Mouse (Mus musculus): ENCODE results near the gene Neu1.
"Not testable (repeated sequence)": the region's sequence is repeated elsewhere in the genome, so short reads cannot be mapped to it uniquely, and the experiment has no call there.

Neu1 gene

DNA sequence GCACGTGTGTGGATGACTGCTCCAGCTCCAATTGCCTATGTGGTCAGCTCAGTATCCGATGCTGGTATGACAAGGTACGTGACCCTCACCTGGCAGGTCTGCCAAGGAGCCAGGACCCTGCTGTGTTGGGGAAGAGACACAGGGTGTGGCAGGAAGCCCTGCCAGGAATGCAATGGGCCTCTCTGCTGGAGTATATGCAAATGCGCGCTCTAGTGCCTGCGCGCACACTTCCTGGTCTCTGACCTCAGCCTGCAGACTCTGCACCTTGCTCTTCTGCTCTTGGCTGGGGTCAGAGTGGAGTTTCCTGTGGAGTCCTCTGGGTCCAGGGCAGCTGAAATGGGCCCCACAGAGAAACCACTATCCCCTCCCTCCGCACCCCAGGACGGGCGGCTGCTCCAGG lies 20.1 kb upstream of the Neu1 start:
- DNase-seq, result peak; percentile 80

DNA sequence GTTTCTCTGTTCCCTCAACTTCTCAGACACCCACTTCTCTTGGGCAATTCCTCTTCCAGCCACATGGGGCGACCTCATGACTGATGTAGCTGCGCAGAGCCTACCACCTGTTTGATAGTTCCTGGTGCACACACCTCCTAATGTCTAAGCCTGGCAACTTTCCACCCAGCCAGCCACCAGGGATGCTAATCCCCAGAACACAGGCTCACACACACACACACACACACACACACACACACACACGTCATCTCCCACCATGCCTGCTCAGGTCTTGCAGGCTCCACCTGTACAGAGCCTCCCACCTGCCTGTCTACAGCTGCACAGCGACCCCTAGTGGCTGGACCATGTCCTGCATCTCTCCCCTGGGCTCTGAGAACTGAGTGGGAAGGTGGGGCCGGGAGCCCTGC lies 19.1 kb upstream of the Neu1 start:
- DNase-seq, result peak; percentile 90

DNA sequence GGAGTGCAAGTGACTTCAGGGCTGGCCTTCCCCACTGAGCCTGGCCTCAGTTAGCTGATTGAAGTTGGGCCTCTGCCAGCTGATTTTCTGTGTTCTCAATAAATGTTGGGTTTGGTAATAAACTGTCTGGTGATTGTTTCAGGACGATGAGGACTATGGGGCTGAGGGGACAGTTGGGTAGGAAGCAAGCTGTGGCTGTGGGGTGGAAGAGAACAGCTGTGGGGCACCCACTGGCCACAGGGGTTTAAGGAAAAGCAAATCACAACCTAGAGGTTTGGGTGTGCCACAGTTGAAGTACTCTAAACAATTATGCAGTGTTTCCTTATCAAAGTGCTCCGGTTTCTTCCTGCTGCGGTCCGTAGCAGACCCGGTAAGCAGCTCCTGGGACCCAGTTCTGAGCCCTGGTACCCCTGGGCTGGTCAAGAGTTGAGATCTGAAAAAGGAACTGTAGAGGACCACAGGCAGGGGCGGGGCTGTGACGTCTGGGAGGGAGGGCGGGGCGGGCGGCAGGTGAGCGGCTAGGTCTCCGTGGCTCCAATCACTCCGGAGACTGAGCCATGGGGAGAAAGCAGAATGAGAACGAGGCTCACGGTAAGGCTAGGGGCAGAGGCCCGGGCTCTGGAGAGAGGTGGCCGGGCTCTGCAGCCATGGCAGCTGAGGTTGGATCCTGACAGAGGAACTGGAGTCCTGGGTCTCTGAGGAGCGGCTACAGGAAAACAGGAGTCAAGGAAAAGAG lies 17.0 kb upstream of the Neu1 start, which contains the start of gene Slc44a4:
TSS of gene Slc44a4 (plus strand) at position 537 of the 736 bp plus-strand sequence.
- peak; percentile 62 for DNase-seq

- DNase-seq, result peak; percentile 91
Measured at GRCm38 (mm10) chr17:34915410-34915831, 15.6 kb upstream of the Neu1 start.

DNA sequence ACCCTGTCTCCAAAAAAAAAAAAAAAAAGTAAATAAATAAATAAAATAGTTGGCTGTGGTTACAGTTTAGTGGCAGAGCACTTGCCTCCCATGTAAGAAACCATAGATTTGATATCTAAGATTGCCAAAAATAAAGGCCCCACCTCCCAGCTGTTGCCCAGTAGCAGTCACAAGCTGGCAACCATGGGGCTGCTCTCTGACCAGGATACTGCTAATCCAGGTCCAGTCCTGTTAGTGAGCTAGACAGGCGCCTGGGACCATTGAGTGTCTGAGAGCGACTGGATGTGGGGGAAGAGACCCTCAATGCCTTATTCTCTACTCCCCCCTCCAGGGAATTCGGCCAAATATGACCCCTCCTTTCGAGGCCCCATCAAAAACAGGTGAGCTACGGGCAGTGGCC lies 14.7 kb upstream of the Neu1 start:
- DNase-seq, result no peak

- no peak for DNase-seq
Measured at GRCm38 (mm10) chr17:34917188-34917587, 13.9 kb upstream of the Neu1 start.

DNA sequence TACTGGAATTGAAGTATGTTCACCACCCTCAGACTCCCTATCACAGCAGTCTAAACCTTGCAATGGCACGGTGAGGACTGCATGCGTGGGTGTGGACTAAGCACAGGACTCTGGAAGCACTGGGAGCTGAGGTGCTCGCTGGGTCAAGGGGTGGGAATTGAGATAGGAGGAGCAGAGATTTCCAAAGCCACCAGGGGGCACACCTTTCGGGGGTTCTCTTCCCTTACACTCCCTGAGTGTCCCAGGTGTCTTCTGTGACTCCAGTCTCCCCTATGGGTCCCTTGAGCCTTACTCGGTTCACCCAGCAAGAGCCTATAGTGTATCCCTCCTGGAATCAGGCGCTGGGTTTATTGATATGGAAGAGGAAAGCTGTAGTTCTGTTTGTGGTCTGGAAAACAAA lies 8.1 kb upstream of the Neu1 start:
- DNase-seq, result no peak

- no peak for DNase-seq
Measured at GRCm38 (mm10) chr17:34924258-34924657, 6.8 kb upstream of the Neu1 start.

DNA sequence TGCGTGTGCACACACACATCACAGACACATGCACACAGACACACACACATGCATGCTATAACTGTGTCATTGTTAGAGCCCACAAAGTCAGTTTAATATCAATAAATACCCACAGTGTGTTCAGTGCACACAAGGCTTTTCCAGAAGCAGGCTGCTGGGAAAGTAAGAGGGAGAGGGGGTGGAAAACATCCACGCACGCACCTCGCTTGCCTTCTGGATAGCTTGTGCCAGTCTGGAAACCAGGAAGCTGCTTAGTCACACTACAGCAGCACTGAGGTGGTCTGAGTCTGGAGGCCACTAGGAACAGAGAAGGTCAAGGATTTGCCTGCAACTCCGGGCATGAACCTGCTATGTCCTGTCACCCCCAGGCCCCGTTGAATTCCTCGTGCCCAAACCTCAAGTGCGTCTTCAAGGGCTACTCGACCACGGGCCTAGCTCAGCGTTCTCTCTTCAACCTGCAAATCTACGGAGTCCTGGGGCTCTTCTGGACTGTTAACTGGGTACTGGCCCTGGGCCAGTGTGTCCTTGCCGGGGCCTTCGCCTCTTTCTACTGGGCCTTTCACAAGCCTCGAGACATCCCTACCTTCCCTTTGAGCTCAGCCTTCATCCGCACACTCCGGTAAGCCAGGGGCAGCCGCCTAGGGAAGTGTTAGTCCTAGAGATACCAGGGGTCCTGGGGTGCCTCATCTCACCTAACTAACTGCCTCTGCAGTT lies 3.6 kb upstream of the Neu1 start:
- DNase-seq, result no peak

- no peak for DNase-seq
Measured at GRCm38 (mm10) chr17:34928841-34929240, 2.2 kb upstream of the Neu1 start.

DNA sequence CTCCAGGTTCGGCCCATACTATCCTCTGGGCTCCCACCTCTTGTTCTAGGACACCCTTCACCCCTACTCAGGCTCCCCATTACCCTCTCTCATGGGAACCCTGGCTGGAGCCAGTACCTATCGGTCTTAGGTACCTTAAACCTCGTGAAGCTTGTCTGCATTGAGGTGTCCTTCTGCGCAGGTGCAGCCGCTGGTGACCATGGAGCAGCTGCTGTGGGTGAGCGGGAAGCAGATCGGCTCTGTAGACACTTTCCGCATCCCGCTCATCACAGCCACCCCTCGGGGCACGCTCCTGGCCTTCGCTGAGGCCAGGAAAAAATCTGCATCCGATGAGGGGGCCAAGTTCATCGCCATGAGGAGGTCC lies 664 bp downstream of the Neu1 start:
- peak; percentile 42 for DNase-seq

- peak; percentile 32 for DNase-seq
Measured at GRCm38 (mm10) chr17:34932287-34932686, 1.2 kb downstream of the Neu1 start.

GRCm38 (mm10) chr17:34934031-34934430 lies 3.0 kb downstream of the Neu1 start:
- peak; percentile 82 for DNase-seq

- peak; percentile 67 for DNase-seq
Measured at GRCm38 (mm10) chr17:34934830-34935229, 3.8 kb downstream of the Neu1 start.

GRCm38 (mm10) chr17:34937960-34938505 lies 7.0 kb downstream of the Neu1 start:
- DNase-seq, result peak; percentile 90

- no peak for DNase-seq
Measured at GRCm38 (mm10) chr17:34941344-34942041, 10.4 kb downstream of the Neu1 start.

GRCm38 (mm10) chr17:34943128-34943815 lies 12.2 kb downstream of the Neu1 start:
- peak; percentile 87 for DNase-seq

GRCm38 (mm10) chr17:34944362-34944761 lies 13.3 kb downstream of the Neu1 start:
- peak; percentile 83 for DNase-seq

- DNase-seq, result peak; percentile 89
Measured at GRCm38 (mm10) chr17:34946486-34947140, 15.6 kb downstream of the Neu1 start.

- DNase-seq, result peak; percentile 79
Measured at GRCm38 (mm10) chr17:34947606-34948005, 16.6 kb downstream of the Neu1 start.

GRCm38 (mm10) chr17:34948721-34949552 lies 17.9 kb downstream of the Neu1 start:
- not testable (repeated sequence) for DNase-seq
